Mouse (Mus musculus): ENCODE results near the gene Stip1.

The Stip1 gene

GRCm38 (mm10) chr19:6985300-6985699, 54.5 kb downstream of the Stip1 start:
- peak in 1 of 2 experiments; percentile 67 for DNase-seq (ENCODE audit: low spot score in 2 of 2)

- DNase-seq (ENCODE audit: low spot score in 2 of 2): no peak
Observed at GRCm38 (mm10) chr19:6983621-6984020, 56.1 kb downstream of the Stip1 start.

GRCm38 (mm10) chr19:6981465-6981864, 58.3 kb downstream of the Stip1 start:
- DNase-seq (ENCODE audit: low spot score in 2 of 2): no peak

- DNase-seq (ENCODE audit: low spot score in 2 of 2): peak; percentile 99
Observed at GRCm38 (mm10) chr19:6980381-6981093, 59.2 kb downstream of the Stip1 start, which contains the start of gene Fkbp2. Gene Fkbp2 (minus strand): TSS chr19:6980501.

GRCm38 (mm10) chr19:6979486-6980380, 60.0 kb downstream of the Stip1 start:
- DNase-seq (ENCODE audit: low spot score in 2 of 2): peak; percentile 100

GRCm38 (mm10) chr19:6979001-6979479, 60.7 kb downstream of the Stip1 start:
- DNase-seq (ENCODE audit: low spot score in 2 of 2): peak in 1 of 2 experiments; percentile 43

GRCm38 (mm10) chr19:6978639-6978974, 61.2 kb downstream of the Stip1 start:
- DNase-seq (ENCODE audit: low spot score in 2 of 2): no peak

- DNase-seq (ENCODE audit: low spot score in 2 of 2): no peak
Observed at GRCm38 (mm10) chr19:6977759-6978638, 61.8 kb downstream of the Stip1 start.

GRCm38 (mm10) chr19:6975537-6976521, 63.9 kb downstream of the Stip1 start, which contains the start of gene Plcb3:
Gene Plcb3 (minus strand): TSS chr19:6976470.
- peak; percentile 62 to 81 for DNase-seq (ENCODE audit: low spot score in 2 of 2)

- DNase-seq (ENCODE audit: low spot score in 2 of 2): peak; percentile 76 to 89
Observed at GRCm38 (mm10) chr19:6974211-6975205, 65.3 kb downstream of the Stip1 start, which contains the start of gene Ppp1r14b. Gene Ppp1r14b (plus strand): TSS chr19:6974968.

GRCm38 (mm10) chr19:6973581-6974190, 66.1 kb downstream of the Stip1 start:
- DNase-seq (ENCODE audit: low spot score in 2 of 2): no peak

GRCm38 (mm10) chr19:6972247-6972917, 67.4 kb downstream of the Stip1 start:
- no peak for DNase-seq (ENCODE audit: low spot score in 2 of 2)

- DNase-seq (ENCODE audit: low spot score in 2 of 2): no peak
Observed at GRCm38 (mm10) chr19:6971644-6972043, 68.1 kb downstream of the Stip1 start.

Measured in spleen, postnatal 4 days (tissue).